Mouse (Mus musculus): ENCODE measurements around the gene Psmd11.

The Psmd11 gene

DNA sequence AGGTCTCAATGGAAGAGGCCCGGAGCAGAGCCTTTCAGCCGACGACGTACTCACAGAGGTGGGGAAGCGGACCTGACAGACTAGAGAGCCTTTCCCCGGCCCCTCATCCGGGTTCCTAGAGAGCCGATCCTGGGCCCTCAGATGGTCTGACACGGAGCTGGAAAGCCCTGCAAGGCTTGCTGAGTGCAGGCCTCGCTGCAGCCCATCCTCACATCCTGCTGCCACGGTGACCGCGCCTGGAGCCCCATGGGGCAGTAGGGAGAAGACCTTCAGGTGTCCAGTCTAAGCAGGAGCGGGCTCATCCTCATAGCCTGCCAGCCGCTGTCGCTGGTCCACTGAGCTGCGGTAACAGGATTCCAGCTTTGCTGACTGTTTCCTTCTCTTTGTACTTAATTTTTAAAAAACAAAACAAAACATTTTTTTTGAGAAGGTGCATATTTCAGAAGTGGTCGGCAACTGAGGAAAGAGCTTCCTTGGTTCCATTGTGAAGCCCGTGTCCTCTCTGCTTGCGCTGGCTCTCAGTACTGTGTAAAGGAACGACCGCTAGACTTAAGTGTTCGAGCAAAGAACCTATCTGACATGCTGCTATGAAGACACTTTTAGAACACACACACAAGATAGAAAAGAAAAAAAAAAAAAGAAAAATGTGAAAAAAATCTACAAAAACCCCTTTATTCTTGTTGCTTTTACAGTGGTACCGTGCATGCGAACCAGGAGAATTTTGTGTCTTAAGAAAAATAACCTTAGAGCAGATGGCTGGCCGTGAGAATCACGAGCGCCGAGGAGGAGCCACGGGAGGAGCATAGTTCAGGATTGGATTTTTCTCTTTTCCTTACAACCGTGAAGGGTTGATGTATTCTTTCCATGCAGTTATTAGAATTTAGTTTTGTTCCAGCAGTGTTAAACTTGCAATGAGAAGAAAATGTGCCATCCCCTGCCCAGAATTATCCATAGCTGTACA lies 51.8 kb downstream of the Psmd11 start:
- no peak for DNase-seq (ENCODE audit: extremely low spot score, low spot score)

DNA sequence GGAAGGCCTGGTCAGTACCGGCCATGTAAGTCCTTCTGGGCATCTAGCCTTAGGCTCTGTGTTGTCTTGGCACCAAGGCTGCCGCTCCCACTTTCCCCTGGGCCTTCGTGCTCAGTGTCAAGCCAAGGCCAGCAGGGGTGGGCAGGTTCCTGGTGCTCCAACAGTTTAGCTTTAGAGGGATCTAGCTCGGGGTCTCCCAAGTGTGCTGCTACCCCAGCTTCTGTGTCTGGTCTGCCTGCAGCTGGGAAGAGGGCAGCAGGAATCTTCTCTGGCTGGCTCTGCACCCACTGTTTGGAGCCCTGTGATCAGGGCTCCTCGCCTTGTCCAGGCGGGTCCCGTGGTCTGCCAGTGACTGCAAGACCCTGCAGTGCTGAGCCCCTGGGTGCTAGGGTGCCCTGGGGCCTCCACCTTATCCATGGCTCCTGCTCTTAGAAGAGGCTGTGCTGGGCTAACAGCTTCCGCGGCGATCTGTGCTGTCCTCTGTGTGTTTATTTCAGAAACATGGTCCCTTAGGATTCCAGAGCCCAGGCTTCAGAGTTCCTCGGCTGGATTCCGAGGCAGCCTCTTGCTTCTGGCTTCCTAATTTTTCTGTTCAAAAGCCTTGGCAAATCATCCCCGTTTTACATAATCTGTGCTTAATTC lies 53.1 kb downstream of the Psmd11 start:
- no peak for DNase-seq (ENCODE audit: extremely low spot score, low spot score)

DNA sequence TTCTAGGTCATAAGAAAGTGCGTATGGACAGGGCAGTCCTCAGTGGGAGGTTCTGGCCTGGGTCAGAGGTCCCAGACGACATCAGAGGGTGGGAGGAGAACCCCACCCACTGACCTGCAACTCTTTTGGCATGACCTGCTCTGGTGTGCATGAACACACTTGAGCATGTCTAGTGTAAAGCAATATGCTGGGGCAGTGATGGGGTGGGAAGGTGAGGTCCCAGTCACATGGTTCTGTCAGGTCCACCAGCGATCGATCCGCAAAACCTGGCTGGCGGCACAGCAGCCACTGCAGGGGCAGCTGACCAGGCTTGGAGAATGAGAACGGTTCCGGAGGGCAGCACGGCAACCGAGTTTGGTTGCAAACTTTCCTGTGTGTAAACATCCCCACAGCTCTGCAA lies 53.9 kb downstream of the Psmd11 start:
- DNase-seq (ENCODE audit: extremely low spot score, low spot score), result no peak

DNA sequence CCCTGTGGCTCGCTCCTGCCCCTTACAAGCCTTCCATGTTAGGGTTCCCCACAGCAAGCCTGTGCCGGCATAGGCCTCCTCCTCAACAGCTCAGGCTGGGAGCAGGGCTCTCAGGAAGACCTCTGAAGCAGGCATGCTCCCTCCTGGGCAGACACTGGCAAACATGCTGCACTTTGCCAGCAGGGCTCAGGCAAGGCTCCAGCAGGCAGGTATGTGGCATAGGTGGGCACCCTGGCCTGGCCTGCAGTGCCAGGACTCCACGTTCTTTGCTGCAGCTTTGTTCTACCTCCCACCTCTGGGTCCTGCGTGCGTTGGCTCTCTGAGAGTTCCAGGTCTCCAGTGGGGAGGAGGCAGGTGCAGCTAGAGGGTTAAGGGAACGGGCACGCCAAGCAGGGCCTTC lies 54.5 kb downstream of the Psmd11 start:
- no peak for DNase-seq (ENCODE audit: extremely low spot score, low spot score)

DNA sequence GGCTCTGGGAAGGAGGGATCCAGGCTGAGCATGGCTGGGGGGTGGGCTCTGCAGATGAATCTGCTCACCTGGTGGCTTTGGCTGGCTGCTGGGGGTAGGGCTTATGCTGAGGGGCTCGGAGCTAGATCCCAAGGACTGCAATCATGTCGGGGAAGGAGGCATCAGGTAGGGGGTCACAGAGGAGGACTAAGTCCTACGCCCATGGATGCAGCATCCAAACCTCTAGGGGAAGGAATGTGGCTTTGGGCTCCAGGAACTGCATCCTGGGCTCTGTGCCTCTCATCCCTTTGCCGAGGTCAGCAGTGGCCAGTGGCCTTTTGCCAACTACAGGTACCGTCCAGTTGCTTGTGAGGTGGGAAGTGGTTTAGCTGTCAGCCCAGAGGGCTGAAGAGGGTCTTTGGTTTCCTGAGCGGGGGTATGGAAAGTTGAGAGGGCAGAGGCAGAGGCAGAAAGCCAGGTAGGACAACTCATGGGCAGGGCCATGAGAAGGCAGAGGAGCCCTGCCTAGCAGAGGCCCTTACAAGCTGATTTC lies 55.2 kb downstream of the Psmd11 start:
- no peak for DNase-seq (ENCODE audit: extremely low spot score, low spot score)

DNA sequence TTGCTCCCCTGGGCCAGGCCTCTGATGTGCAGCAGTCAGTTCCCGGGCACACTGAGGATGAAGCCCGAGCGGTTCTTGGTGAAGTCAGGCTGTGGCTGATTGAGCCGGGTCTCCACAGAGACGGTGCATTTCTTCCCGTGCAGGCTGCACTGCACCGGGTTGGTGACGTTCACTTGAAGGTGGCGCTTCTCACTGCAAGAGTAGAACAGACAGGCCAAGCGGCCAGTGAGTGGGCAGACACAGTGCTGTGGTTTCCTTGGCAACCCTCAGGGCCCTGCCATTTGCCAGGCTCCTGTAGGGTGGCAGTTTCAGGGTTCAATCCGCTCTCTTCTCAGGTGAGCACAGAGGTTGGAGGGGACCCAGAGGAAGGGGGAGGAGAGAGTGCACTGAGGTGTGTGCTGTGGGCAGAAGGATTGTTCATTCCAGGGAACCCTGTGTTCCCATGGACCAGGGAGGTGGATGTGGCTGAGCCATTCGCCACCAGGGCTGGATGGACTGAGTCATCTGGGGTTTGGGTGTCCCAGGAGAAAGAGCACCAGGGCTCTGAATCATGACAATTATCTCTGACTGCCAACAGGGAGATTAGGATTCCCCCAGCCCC lies 55.9 kb downstream of the Psmd11 start:
- DNase-seq (ENCODE audit: extremely low spot score, low spot score), result no peak

DNA sequence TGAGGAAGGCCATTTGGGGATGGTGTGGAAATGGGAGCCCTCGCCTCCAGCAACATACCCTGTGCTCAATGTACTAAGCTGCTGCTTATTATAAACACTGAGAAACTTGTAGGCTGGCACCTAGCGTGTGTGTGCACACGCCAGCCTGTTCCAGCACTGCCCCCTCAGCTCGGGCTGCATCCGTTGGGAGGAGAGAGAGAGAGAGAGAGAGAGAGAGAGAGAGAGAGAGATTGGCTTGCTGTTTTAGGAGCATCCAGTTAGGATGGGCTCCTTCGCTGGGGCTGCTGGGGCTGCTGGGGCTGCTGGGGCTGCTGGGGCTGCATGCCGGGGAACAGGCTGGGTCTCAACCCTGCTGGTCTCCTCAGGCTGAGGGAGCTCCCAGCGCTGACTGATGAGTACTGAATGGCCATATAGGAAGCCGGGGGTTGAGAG lies 56.7 kb downstream of the Psmd11 start:
- no peak for DNase-seq (ENCODE audit: extremely low spot score, low spot score)

DNA sequence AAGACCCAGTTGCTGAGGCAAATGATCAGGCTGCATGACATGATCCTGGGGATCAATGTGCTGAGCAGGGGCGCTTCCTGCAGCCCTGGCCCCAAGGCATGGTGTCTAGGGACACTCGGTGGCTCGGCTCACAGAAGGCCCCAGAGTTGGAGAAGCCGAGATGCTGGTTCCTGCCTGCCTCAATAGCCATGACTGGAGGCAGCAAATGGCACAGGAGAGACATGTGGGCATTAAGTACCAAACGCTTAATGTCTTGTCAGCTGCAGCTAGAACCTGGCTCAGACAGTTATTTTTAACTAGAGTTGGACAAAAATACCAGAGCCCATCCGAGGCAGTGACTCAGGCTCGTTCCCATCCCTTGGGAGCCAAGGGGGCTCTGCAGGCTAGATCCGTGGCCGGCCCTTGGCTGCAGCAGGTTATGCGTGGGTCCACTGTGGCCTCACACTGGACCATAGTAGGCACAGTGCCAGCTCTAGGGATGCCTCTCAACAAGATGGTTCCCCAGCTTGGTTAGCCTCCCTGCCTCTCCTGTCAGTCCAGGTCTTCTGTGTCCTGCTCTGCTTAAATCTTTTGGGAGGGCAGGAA lies 57.3 kb downstream of the Psmd11 start:
- no peak for DNase-seq (ENCODE audit: extremely low spot score, low spot score)

DNA sequence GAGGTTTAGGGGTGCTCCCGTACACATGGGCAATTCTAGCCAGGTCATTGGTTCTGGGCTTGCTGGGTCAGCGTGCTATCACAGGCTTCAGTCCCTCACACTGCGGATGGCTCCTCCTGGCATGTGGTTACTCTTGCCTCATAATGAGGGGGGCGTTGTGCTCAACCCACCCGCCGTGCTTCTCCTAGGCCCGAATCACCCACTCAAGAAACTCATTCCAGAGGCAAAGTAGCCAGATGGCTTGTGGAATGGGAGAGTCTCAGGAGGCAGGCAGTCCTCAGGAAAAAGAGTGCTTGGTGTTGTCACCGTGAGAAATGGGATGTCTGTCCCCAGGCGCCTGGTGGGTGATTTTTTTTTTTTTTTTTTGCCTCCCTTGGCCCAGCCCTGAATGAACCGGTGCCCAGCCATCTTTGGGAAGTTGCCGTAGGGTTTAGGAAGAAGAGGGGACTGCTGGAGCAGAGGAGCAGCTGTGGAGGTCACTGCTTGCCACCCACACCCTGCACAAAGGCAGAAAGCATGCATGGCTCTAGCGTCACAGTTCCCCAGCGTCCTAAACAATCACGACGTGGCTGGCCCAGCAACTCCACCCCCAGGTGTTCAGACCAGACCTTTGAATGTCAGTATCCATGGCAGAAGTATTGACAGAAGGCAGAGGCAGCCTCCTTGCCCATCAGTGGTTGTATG lies 59.6 kb downstream of the Psmd11 start:
- DNase-seq (ENCODE audit: extremely low spot score, low spot score), result no peak

DNA sequence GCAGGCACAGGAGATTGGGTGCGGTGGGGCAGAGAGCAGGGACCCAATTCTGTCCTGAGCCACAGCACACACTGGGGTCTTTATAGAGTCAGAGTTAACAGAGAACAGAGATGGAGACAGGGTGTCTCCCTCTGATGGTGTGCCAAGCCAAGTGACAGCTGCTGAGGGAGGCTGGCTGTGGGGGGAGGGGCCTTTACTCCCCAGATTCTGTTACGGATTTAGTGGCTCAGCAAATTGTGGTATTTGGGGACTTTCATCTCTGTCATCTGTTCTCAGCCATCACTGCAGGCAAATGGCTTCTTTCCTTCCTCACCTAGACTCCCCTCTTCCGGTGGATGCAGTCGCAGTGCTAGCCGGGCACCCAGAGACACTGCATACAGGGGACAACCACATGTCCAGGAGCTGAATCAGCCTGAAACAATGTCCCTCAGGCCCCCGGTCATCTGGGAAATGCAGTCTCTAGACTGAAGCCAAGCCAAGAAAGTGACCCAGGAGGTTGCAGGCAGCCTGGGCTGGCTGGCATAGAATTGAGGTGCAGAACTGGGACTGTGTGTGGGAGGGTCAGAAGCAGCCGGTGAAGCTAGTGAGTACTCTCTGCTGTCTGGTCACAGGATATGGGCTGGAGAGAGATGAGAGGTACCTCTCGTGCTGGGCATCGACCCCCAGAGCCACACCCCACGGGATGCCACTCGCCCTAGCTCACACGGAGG lies 60.9 kb downstream of the Psmd11 start:
- no peak for DNase-seq (ENCODE audit: extremely low spot score, low spot score)

DNA sequence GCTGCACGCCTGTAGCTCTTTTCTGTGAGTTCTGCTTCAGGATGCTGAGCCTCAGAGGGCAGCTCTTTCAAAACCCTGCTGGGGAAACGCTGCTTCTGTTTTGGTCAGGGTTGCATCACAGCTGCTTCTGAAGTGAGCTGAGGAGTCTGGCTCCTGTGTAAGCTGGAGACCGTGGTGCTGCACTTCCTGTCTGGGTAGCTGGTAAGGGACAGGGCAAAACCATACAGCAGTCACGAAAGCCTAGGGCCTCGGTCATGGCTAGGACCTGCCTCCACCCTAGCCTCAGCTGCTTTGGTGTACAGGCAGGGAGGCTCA lies 61.4 kb downstream of the Psmd11 start:
- no peak for DNase-seq (ENCODE audit: extremely low spot score, low spot score)

DNA sequence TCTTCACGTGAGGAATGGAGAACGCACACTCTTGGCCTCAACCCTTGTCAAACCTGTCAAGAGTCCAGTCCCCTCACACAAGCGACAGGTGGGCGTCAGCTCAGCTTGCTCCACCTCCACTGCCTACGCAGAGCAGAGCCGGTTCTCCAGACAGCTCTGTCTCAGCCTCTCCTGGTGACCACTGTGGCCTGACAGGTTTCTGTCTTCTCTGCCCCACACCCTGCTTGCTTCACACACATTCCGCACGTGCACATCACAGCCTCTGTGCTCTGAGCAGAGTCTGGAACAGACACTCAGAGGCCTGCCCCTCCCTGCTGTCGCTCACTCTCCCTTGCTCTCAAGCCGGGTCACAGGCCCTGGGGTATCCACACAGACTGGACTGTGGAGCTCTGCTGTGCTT lies 62.4 kb downstream of the Psmd11 start:
- DNase-seq (ENCODE audit: extremely low spot score, low spot score), result no peak

DNA sequence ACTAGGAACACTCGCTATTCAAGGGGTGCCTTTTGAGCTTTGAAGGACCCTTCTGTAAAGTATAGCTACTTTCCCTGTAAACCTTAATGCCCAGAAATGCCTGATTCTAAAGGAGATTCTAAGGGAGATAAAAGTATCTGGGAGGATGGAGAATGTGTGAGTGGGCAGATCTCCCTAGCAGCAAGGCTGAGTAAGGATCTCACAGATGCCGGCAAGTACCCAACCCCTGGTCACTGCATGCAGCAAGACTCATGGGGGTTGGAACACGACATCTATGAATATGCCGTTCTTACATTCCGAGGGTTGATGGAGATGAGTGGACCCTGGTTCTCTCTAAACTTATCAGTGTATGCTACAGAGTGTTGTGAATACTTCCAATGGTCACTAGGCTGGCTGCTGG lies 64.8 kb downstream of the Psmd11 start:
- DNase-seq (ENCODE audit: extremely low spot score, low spot score), result no peak

DNA sequence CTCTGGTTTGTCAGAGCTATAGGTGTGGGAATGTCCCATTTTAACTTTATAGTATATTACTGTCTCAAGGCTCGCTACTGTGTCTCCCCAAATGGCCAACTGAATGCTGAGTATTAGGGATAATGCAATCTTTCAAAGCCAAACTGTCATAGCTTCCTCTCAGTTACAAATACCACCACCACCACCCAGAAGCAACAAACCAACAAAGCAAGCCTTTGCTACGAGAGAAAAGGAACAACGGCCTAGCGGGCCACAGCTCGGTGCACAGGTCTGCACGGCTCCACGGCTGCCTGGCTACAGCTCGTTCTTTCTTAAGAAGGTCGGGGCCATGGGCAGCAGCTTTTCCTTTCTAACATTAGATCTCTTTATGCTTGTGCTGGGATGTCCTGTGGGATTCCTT lies 66.4 kb downstream of the Psmd11 start:
- DNase-seq (ENCODE audit: extremely low spot score, low spot score), result no peak

DNA sequence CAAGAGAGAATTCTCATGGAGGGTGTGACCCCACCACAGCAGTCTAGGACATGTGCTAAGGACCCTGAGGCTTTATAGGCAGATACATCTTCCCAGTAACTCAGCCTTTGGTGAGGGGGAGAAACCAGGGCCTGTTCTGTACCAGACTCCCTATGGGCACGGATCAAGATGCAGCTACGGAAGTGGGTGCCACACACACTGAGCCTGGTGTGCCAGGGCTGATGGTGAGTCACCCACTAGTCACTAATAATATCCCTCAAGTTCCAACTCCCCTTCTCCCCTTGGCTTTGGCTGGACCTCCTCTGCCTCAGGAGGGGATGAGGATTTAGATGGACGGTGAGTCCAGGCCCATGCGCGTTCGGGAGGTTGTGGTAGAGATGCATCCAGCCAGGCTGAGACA lies 67.6 kb downstream of the Psmd11 start:
- DNase-seq (ENCODE audit: extremely low spot score, low spot score), result no peak

DNA sequence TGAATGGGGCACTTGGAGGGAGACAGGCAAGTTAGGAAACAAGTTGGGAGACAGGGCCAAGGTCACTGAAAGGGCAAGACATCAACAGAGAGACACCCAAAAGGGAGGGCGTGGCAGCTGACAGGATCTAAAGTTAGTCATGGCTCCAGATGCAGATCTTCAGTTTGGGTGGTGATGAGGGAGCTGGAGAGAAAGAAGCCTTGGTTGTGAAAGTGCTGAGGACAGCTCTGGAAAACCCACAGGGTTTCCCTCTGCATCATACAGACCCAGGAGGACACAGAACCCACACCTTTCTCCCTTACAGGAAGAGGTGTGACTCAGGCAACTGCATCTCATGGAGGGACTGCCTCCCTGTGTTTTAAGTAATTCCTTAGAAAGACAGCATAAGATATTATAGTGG lies 68.2 kb downstream of the Psmd11 start:
- DNase-seq (ENCODE audit: extremely low spot score, low spot score), result no peak

DNA sequence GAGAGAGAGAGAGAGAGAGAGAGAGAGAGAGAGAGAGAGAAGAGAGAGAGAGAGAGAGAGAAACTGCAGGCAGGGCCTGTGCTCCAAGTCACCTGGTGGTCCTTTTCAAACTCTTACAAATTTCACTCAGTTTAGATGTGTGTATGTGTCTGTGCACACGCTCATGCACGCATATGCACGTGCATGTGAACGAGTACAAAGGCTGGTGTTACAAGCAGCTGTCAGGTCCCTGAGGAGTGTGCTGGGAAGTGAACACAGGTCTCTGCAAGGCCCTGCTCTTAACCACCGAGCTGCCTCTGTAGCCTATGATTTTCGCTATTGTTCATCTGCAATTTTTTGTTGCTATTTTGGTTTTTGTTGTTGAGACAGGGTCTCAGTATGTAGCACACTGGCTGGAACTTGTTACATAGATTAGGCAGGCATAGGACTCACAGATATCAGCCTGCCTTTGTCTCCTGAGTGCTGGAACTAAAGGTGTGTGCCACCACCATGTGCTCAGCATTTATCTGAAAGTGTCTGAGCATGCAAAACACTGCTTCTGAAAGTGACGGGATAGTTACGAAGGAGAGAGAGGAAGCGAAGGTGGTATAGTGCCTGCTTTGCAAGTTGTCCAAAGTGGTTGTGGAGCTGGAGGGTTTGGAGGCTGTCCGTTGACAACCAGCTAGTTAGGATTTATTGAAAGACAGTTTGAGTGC lies 69.0 kb downstream of the Psmd11 start:
- no peak for DNase-seq (ENCODE audit: extremely low spot score, low spot score)

DNA sequence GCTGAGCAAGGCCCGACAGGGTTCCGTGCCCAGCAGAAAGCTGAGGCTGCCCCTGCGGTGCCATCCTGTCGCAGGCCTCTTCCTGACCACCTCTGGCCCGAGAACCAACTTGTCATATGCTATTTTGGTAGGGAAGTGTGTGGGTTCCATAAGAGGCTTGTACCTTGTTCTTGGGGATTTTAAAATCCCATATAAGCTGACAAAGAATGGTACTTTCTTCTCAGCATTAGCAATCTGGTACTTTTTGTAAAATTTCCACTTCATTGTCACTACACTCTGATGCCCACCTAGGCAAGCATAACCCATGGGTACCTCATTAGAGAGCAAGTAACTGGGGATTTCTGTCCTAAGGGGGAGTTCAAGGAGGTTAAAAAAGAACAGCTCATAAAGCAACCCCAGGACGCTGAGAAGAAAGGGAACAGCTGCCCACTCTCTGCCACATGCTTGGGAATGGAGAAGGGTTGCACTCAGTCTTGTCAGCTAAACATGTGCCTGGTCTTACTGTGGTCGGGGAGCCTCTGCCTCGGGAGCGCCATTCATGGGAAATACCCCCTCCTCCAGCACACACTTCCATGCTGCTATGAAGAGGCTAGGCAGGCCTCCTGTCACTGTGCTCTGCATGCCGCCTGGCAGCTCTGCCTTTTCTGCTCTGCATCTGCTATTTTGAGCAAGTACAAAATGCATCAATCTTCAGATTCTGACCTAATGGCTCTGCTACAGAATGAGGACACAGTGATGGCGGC lies 70.1 kb downstream of the Psmd11 start:
- DNase-seq (ENCODE audit: extremely low spot score, low spot score), result no peak

DNA sequence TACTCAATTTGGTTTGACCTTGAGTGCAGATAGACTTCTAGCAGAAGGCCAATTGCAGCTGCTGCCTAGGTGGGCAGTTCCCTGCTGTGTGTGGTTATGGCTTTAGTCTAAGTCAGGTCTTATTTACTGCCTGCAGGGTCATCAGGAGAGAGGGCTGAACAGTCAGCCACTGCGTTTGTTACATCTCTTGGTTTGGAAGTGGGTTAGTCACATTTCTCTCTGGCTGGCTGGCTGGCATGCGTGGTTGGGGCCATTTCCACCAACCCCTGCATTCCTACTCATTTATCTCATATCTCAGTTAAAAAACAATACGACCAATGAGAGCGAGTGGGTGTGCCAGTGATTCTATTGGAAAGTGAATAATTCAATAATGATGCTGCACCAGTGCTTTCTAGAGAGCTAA lies 71.1 kb downstream of the Psmd11 start:
- DNase-seq (ENCODE audit: extremely low spot score, low spot score), result no peak

Measured in neural tube, embryonic 10.5 days (tissue).